Mouse (Mus musculus) thymus, postnatal 4 days (tissue): Measurements from ENCODE around the gene Rpp14.

Experiments
- DNase-seq: peaks from one replicate; pipeline ENCODE4 v3.0.0; 2021

Gene Rpp14

GRCm38 (mm10) chr14:8080165-8080679 lies at the start of gene Rpp14:
Gene Rpp14 (plus strand): TSS chr14:8080367.
- peak; percentile 97 for DNase-seq

DNA sequence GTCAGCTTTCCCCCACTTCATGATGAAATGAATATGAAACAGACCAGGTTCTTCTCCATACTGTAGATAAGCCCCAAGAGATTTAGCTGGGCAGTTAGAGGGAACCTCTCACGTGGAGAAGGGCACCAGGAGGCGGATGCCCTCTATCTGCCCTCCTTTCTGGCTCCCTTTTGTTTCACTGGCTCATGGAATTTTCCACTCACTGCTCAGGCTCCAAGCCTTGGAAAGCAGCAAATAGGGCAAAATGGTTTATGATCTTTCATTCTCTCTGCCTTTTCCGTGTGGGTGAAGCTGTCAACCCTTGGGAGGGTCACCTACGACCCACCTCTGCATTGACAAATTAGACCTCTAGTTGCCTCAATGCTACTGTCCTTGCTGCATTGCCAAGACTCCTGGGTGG lies 49.6 kb upstream of the Rpp14 start:
- DNase-seq: no peak

GRCm38 (mm10) chr14:8032087-8032944 lies 47.9 kb upstream of the Rpp14 start:
- DNase-seq: no peak

DNA sequence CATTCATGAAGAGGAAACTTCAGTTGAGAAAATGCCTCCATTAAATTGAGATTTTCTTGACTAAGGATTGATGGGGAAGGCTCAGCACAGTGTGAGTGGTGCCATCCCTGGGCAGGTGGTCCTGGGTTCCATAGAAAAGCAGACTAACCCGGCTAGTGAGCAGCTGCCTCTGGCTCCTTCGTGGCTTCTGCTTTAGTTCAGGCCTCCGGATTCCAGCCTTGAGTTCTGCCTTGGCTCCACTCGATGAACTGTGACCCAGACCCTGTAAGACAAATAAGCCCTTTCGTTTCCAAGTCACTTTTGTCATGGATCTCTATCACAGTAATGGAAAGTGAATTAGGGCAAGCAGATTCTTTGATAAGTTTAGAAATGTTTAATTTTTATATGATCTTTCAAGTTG lies 45.6 kb upstream of the Rpp14 start:
- DNase-seq: no peak

- DNase-seq: no peak
Observed at GRCm38 (mm10) chr14:8035951-8036350, 44.2 kb upstream of the Rpp14 start.

DNA sequence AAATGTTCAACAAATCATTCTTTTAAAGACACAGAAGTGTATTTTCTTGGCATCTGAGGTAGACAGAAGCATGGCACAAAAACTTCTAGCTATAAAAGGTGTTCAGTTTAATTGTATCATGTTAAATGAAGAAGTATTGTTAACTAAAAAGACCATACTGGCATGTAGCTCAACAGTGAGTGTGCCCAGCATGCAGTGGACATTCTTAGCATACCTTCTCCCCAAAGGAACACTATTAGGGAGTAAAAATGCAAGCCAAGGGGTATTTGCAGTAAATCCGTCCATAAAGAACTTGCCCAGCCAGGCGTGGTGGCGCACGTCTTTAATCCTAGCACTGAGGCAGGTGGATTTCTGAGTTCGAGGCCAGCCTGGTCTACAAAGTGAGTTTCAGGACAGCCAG lies 43.8 kb upstream of the Rpp14 start:
- no peak for DNase-seq

GRCm38 (mm10) chr14:8038150-8038549 lies 42.0 kb upstream of the Rpp14 start:
- no peak for DNase-seq

DNA sequence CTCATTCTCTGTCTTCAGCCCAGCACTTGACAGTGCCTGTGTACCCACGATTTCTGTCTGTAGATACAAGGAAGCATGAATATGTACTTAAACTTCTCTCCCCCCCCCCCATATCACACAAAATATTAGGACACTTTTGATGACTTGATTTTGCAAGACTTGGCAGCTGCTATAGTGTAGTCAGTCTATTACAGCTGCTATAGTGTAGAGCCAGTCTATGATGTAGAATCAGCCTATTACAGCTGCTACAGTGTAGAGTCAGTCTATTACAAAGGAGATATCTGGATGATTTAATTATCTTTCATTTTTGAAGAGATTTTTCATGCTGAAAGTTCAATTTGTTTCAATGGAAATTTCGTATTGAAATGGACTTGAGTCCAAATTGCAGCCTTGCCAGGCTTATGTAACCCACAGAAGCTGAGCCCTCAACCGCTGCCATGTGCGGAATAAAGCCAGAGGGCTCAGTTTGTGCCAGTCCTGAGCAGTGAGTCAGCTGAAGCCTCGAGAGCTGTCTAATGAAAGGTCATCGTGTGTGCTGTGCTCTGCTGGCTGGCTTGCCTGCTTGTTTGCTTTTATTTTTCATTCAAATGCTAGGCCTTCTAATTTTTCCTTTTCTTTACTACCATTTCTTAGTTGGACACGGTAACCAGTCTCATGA lies 41.2 kb upstream of the Rpp14 start:
- DNase-seq: no peak

DNA sequence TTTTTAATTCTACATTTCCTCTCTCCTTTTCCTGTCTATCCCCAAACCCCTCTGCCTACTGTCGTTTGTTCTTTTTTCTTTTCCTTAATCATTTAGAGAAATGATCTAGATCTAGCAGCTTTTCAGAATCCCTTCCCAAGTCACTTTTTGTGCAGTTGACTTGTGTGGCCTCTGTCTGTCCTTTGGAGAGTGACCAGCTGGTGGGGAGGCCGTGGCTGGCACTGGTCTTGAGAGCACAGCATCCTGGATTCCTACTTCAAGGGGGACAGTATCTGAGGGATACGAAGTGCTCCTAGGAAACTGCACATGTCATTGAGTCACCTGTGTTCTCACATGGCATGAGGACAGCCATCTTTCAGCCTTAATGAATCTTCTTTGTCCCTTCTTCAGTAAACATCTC lies 40.0 kb upstream of the Rpp14 start:
- DNase-seq: no peak

DNA sequence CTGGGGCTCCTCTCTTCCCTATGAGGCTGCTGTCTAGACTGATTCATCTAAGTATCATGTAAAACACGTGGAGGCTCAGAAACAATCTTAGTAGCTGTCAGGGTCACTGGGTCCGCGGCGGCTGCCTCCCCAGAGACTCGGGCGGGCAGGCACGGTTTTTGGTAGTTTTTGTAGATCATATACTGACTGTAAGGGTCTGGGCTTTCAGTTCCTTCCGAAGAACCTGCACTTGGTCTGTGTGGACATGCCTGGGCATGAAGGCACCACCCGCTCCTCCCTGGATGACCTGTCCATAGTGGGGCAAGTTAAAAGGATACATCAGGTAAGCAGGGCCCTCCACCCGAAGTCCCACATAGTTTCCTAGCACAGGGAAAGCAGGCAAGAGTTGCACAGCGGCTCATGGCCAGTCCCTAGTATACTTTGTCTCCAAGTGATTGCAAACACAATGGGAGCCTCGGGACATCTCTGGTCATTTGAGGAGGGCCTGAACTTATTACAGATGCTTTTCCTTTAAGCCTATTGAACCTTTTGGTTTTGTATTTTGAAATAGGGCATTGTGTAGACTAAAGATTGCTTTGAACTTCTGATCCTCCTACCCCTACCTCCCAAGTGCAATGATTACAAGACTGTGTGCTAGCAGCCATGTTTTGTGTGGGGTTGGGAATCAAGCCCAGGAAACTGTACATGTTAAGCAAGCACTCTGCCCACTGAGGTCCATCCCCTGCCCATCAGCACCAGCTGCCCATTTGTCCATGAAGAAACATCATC lies 39.1 kb upstream of the Rpp14 start:
- no peak for DNase-seq

- DNase-seq: no peak
Observed at GRCm38 (mm10) chr14:8042120-8042519, 38.0 kb upstream of the Rpp14 start.

DNA sequence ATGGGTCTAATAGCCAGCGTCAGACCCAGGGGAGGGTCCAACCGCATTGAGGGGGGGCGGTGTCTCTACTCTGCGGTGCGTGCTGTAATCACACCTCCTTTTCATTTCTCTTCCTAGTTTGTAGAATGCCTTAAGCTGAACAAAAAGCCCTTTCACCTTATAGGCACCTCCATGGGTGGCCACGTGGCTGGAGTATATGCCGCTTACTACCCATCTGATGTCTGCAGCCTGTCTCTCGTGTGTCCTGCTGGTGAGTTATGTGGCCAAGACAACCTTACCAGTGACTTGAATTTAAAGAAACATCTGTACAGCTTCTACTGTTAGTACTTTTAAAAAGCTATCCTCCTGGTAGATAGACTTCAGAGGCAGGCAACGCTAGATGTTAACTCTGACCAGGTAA lies 37.6 kb upstream of the Rpp14 start:
- DNase-seq: no peak

- DNase-seq: peak; percentile 54
Observed at GRCm38 (mm10) chr14:8044330-8044729, 35.8 kb upstream of the Rpp14 start.

- no peak for DNase-seq
Observed at GRCm38 (mm10) chr14:8044786-8045185, 35.4 kb upstream of the Rpp14 start.

GRCm38 (mm10) chr14:8045187-8045846 lies 34.9 kb upstream of the Rpp14 start:
- DNase-seq: no peak

- no peak for DNase-seq
Observed at GRCm38 (mm10) chr14:8046839-8047238, 33.3 kb upstream of the Rpp14 start.

- no peak for DNase-seq
Observed at GRCm38 (mm10) chr14:8049334-8049733, 30.8 kb upstream of the Rpp14 start.

- no peak for DNase-seq
Observed at GRCm38 (mm10) chr14:8051869-8052268, 28.3 kb upstream of the Rpp14 start.

DNA sequence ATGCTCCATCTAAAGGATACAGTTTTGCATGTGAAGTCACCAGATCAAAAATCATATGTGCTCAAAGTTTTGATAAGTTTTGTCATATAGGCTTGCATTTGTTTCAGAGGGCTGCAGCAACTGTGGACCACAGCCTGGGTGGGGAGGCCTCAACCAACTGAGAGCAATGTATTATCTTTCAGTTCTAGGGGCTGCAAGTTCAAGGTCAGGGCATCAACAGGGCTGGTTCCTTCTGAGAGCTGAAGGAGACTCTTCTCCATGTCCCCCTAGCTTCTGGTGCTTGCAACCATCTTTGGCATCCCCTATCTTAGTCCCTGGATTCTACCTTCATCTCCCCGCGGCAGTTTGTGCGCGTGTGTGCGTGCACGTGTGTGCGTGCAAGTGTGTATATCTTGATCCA lies 27.5 kb upstream of the Rpp14 start:
- DNase-seq: no peak

DNA sequence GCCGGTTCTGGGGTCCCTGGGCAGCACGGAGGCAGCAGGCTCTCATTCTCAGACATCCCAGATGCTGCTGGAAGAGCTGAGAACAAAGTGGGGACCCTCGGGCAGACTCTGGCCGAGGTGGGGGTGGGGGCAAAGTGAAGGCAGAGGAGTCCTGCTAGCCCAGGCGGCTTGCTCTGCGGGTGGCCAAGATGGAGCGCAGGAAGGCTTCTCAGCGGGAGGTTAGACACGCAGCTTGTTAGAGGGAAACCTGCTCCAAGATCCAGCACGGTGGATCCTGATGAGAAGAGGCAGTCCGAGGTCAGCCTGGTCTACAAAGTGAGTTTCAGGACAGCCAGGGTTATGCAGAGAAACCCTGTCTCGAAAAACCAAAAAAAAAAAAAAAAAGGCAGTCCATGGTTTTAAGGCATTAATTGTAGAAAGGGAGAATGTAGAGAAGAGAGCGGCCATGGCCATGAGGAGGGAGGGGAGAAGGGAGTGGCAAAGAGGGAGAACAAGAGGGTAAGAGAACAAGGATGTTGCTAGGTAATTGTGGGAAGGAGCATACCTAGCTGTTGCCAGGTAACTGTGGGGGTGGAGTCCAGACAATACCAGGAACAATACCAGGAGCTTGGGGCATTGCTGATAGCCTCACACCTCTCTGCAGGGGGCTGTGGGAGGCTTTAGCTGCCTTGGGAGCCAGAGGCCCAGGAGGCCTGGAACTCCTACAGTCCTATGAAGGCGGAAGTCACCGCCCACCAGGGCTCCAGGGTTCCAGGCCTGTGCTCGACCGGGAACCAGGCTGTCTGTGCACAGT lies 25.7 kb upstream of the Rpp14 start:
- DNase-seq: no peak

DNA sequence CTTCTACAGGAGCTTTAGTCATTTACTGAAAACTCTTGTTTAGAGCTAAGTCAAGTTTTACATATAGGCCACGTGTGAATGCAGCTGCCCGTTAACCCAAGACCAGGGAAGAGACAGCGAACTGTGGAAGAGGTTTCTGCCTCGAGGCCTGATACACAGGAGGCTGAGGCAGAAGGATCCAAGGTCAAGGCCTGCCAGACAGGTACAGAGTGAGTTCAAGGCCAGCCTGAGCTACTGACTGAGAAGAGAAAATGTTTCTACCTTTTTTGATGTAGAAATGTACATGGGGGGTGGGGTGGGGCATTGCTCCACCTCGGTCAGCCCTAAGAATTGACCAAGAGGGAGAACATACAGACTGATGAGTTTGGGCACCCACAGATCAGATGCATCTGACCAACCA lies 24.1 kb upstream of the Rpp14 start:
- no peak for DNase-seq

- no peak for DNase-seq
Observed at GRCm38 (mm10) chr14:8059938-8060337, 20.2 kb upstream of the Rpp14 start.
